Mouse (Mus musculus) spleen, adult 2 months (tissue): ENCODE results near the gene Fam189a2. TPM values are rescaled to one million over a fixed set of nuclear protein-coding genes. Genes with fewer than 3 reads are reported as not detected.

Experiments used
- DNase-seq, 2 experiments: peaks; one replicate each; pipeline versions ENCODE4 v3.0.0 to v3.0.0-alpha.2; 2012 to 2021; ENCODE audit warnings: low spot score in 2 of 2, low read depth in 1 of 2
- H3K27ac ChIP-seq: fragments of 200-500 bp; 2 replicates; pipeline ENCODE4 v1.5.1; 2012; ENCODE audit warnings: low read length, inconsistent platforms; ENCODE audit not compliant: insufficient read depth
- H3K27me3 ChIP-seq: fragments of 200-500 bp; 2 replicates; pipeline ENCODE4 v1.6.1; 2012; ENCODE audit warnings: mild to moderate bottlenecking, moderate library complexity, low read length, inconsistent platforms; ENCODE audit not compliant: control insufficient read depth, insufficient read depth
- H3K36me3 ChIP-seq: fragments of 200-500 bp; 2 replicates; pipeline ENCODE4 v1.6.1; 2012; ENCODE audit warnings: mild to moderate bottlenecking, low read length, inconsistent platforms; ENCODE audit not compliant: control insufficient read depth, insufficient read depth
- H3K4me1 ChIP-seq: fragments of 200-500 bp; 2 replicates; pipeline ENCODE4 v1.6.1; 2011; ENCODE audit warnings: inconsistent platforms; ENCODE audit not compliant: control insufficient read depth, insufficient read depth, insufficient read length
- H3K4me3 ChIP-seq: fragments of 200-500 bp; 2 replicates; pipeline ENCODE4 v1.5.1; 2011; ENCODE audit warnings: mild to moderate bottlenecking, inconsistent platforms; ENCODE audit not compliant: insufficient read depth, insufficient read length; ENCODE audit errors: extremely low read depth
- CTCF ChIP-seq: fragments of 200-500 bp; IDR thresholded peaks from 2 replicates; pipeline ENCODE4 v1.5.1; 2011; ENCODE audit warnings: mild to moderate bottlenecking, inconsistent platforms; ENCODE audit not compliant: insufficient read depth, insufficient read length, insufficient replicate concordance; ENCODE audit errors: extremely low read depth
- POLR2A ChIP-seq: fragments of 200-500 bp; IDR thresholded peaks from 2 replicates; pipeline ENCODE4 v1.6.1; 2011; ENCODE audit warnings: low read depth, low read length, inconsistent platforms
- WGBS: fragments of 180-500 bp; shearing (Covaris S2); methylation state at CpG from one replicate; pipeline ENCODE4 v1.1.7; 2018; 5-methylcytosine and 5-hydroxymethylcytosine counted together
- polyA plus RNA-seq: library from polyadenylated mRNA; depleted of rRNA; stranded (reverse); fragments of >200 nt; gene quantifications from 2 replicates; pipeline ENCODE4 v1.2.3, GENCODE M21; 2012

Gene Fam189a2
- polyA plus RNA-seq, 1 experiment: 1.8 TPM

GRCm38 (mm10) chr19:23946751-23947150 is 84.1 kb downstream of the Fam189a2 start:
- no peak for DNase-seq
- Histone ChIP-seq H3K27ac (no peak overlapping the region), H3K4me1 (no peaks in the 10 kb centered on the region), H3K36me3 (no peaks in the 10 kb centered on the region), H3K4me3 (no peak overlapping the region), H3K27me3 (no peaks in the 10 kb centered on the region)
- TF ChIP-seq CTCF (no peak), POLR2A (no peak)
- 81% methylated on average over 4 of the region's 4 CpGs for WGBS

GRCm38 (mm10) chr19:23946026-23946685 is 84.7 kb downstream of the Fam189a2 start:
- H3K4me3 ChIP-seq: no peak overlapping the region
- no peak for TF ChIP-seq POLR2A
- TF ChIP-seq CTCF: no peak
- no peak overlapping the region for H3K27ac ChIP-seq
- no peaks in the 10 kb centered on the region for H3K27me3 ChIP-seq
- no peaks in the 10 kb centered on the region for H3K4me1 ChIP-seq
- WGBS: 65% methylated on average over 6 of the region's 6 CpGs
- no peak for DNase-seq
- no peaks in the 10 kb centered on the region for H3K36me3 ChIP-seq

GRCm38 (mm10) chr19:23942886-23943285 is 87.9 kb downstream of the Fam189a2 start:
- no peaks in the 10 kb centered on the region for H3K27me3 ChIP-seq
- no peak overlapping the region for H3K27ac ChIP-seq
- H3K4me3 ChIP-seq: no peak overlapping the region
- no peak for TF ChIP-seq CTCF
- no peak for TF ChIP-seq POLR2A
- H3K4me1 ChIP-seq: no peaks in the 10 kb centered on the region
- no peaks in the 10 kb centered on the region for H3K36me3 ChIP-seq
- 89% methylated on average over 7 of the region's 7 CpGs for WGBS
- DNase-seq: no peak

GRCm38 (mm10) chr19:23941422-23941949 is 89.3 kb downstream of the Fam189a2 start:
- Histone ChIP-seq H3K27me3 (no peaks in the 10 kb centered on the region), H3K36me3 (no peaks in the 10 kb centered on the region), H3K4me1 (no peaks in the 10 kb centered on the region), H3K27ac (no peak overlapping the region), H3K4me3 (no peak overlapping the region)
- TF ChIP-seq POLR2A (no peak), CTCF (no peak)
- 82% methylated on average over 12 of the region's 12 CpGs for WGBS
- no peak for DNase-seq

GRCm38 (mm10) chr19:23930826-23931225 is 100.0 kb downstream of the Fam189a2 start:
- no peak overlapping the region for H3K4me3 ChIP-seq
- no peak for DNase-seq
- 90% methylated on average over 5 of the region's 5 CpGs for WGBS
- H3K36me3 ChIP-seq: no peaks in the 10 kb centered on the region
- H3K27ac ChIP-seq: no peak overlapping the region
- TF ChIP-seq POLR2A: no peak
- TF ChIP-seq CTCF: no peak
- no peaks in the 10 kb centered on the region for H3K4me1 ChIP-seq
- no peaks in the 10 kb centered on the region for H3K27me3 ChIP-seq

DNA sequence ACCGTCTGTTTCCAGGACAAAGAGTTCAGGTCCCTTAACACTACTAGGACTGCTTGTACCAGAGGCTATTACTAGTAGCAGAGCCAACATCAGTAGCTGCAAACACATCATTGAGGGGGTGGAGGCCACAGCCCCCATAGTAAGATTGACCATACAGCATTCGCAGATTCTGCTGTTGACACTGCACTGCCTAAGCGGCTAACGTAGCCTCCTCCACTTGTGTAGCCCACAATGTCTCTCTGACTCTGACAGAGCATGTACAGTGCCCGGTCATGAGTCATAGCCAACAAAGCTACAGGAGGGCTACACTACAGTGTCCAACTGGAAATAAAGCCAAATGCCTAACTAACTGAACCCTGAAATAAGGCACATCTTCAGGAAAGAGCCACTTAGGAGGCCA is 105.3 kb downstream of the Fam189a2 start:
- H3K4me1 ChIP-seq: no peaks in the 10 kb centered on the region
- H3K36me3 ChIP-seq: no peaks in the 10 kb centered on the region
- no peak overlapping the region for H3K4me3 ChIP-seq
- 97% methylated on average over 5 of the region's 5 CpGs for WGBS
- no peaks in the 10 kb centered on the region for H3K27me3 ChIP-seq
- DNase-seq: no peak
- no peak overlapping the region for H3K27ac ChIP-seq
- TF ChIP-seq POLR2A: no peak
- TF ChIP-seq CTCF: no peak

GRCm38 (mm10) chr19:23924791-23925190 is 106.0 kb downstream of the Fam189a2 start:
- no peaks in the 10 kb centered on the region for H3K36me3 ChIP-seq
- DNase-seq: no peak
- no peaks in the 10 kb centered on the region for H3K27me3 ChIP-seq
- WGBS: 91% methylated on average over 9 of the region's 9 CpGs
- no peak overlapping the region for H3K4me3 ChIP-seq
- H3K4me1 ChIP-seq: no peaks in the 10 kb centered on the region
- no peak overlapping the region for H3K27ac ChIP-seq
- no peak for TF ChIP-seq CTCF
- no peak for TF ChIP-seq POLR2A
